Mouse (Mus musculus) liver, postnatal 0 days (tissue): Measurements from ENCODE around the gene Magi2. TPM values are rescaled to one million over a fixed set of nuclear protein-coding genes. Genes with fewer than 3 reads are reported as not detected.

ENCODE experiments used
- ATAC-seq: fragments of 200-750 bp; cut with Nextera tagmentation; 2 replicates; pipeline ENCODE4 v1.8.0; 2017; ENCODE audit warnings: mild to moderate bottlenecking, moderate library complexity
- DNase-seq: peaks from one replicate; pipeline ENCODE4 v3.0.0-alpha.2; 2016
- H3K27ac ChIP-seq: fragments of 300-500 bp; sonication (generic); 2 replicates; pipeline ENCODE4 v1.5.1; 2014; ENCODE audit warnings: antibody characterized with exemption, moderate library complexity, mild to moderate bottlenecking, low read depth
- H3K27me3 ChIP-seq: fragments of 300-500 bp; sonication (generic); 2 replicates; pipeline ENCODE4 v1.6.1; 2014; ENCODE audit warnings: low read length, control low read depth, mixed read lengths; ENCODE audit not compliant: insufficient read depth
- H3K36me3 ChIP-seq: fragments of 300-500 bp; sonication (generic); replicated peaks from 2 replicates; pipeline ENCODE4 v1.6.1; 2014; ENCODE audit warnings: mild to moderate bottlenecking, control low read depth, low read length, moderate library complexity, mixed read lengths; ENCODE audit not compliant: insufficient read depth
- H3K4me1 ChIP-seq: fragments of 300-500 bp; sonication (generic); 2 replicates; pipeline ENCODE4 v1.6.1; 2014; ENCODE audit warnings: antibody characterized with exemption, mild to moderate bottlenecking, control low read depth; ENCODE audit not compliant: insufficient read depth
- H3K4me2 ChIP-seq: fragments of 300-500 bp; sonication (generic); 2 replicates; pipeline ENCODE4 v1.6.1; 2014; ENCODE audit warnings: low read depth, mild to moderate bottlenecking, low read length, moderate library complexity, mixed read lengths
- H3K4me3 ChIP-seq: fragments of 300-500 bp; sonication (generic); 2 replicates; pipeline ENCODE4 v1.5.1; 2014; ENCODE audit warnings: low read depth, low read length
- H3K9ac ChIP-seq: fragments of 300-500 bp; sonication (generic); replicated peaks from 2 replicates; pipeline ENCODE4 v1.6.1; 2014; ENCODE audit warnings: mild to moderate bottlenecking, moderate library complexity
- H3K9me3 ChIP-seq: fragments of 300-500 bp; sonication (generic); 2 replicates; pipeline ENCODE4 v1.6.1; 2016; ENCODE audit warnings: mild to moderate bottlenecking, control low read depth, low read length, mixed read lengths
- CTCF ChIP-seq: sonication (generic); IDR thresholded peaks from 2 replicates; pipeline ENCODE4 v1.5.1; 2016; ENCODE audit warnings: antibody characterized with exemption, low read depth
- EP300 ChIP-seq: IDR thresholded peaks from 2 replicates; pipeline ENCODE4 v1.6.1; 2016; ENCODE audit warnings: antibody characterized with exemption, low read depth, mild to moderate bottlenecking
- WGBS: fragments of 180-500 bp; shearing (Covaris S2); extraction: QIAGEN DNeasy Blood & Tissue Kit; methylation state at CpG from one replicate; pipeline ENCODE4 v1.1.7; 2014; ENCODE audit not compliant: insufficient replicate concordance; 5-methylcytosine and 5-hydroxymethylcytosine counted together
- polyA plus RNA-seq: library from polyadenylated mRNA; unstranded; fragments of >200 nt; fragmentation: Nextera tagmentation; extraction: Ambion mirVana; gene quantifications from 2 replicates; pipeline ENCODE4 v1.2.1, GENCODE M21; 2015

Magi2 gene
- polyA plus RNA-seq, 1 experiment from 2014 or later, result 0.08 TPM

DNA sequence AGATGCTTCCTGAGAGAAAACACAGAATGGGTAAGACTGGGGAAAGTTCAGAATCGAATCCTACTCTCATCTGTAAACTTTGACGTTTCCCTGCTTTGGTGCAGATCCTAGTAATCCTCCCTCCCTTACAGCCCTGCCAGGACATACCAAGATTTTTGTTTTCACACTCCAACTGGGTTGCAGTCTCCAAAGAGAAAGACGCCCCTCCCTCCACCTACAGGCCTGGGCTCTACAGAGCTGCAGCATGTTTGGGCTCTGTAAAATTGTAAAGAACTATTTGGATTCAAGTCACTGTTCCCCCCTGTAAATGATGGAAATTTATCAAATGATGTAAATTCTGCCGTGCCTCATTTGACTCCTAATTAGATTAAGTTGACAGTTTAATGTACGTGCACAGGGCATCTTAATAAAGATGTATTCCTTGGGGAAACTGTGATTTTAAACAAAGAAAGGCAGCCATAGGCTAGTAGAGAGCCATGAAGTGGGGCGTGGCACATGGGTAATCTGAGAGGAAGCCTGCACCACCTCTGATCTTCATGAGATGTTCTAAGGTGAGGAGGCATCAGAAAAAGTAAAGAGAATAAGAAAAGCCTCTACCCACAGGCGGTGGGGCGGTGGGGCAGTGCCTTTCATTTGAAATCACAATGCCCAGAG, 1310.7 kb downstream of the Magi2 start:
- no peak for ATAC-seq
- no peak for DNase-seq
- H3K9ac ChIP-seq, result no peak overlapping the region
- no peaks in the 10 kb centered on the region for H3K36me3 ChIP-seq
- H3K9me3 ChIP-seq, result no peaks in the 10 kb centered on the region
- H3K27ac ChIP-seq, result no peak overlapping the region
- H3K4me1 ChIP-seq, result no peaks in the 10 kb centered on the region
- H3K27me3 ChIP-seq, result no peaks in the 10 kb centered on the region
- no peak overlapping the region for H3K4me3 ChIP-seq
- WGBS, result 64% methylated on average over 8 of the region's 8 CpGs
- TF ChIP-seq EP300, result no peak
- TF ChIP-seq CTCF, result no peak
- no peak overlapping the region for H3K4me2 ChIP-seq

DNA sequence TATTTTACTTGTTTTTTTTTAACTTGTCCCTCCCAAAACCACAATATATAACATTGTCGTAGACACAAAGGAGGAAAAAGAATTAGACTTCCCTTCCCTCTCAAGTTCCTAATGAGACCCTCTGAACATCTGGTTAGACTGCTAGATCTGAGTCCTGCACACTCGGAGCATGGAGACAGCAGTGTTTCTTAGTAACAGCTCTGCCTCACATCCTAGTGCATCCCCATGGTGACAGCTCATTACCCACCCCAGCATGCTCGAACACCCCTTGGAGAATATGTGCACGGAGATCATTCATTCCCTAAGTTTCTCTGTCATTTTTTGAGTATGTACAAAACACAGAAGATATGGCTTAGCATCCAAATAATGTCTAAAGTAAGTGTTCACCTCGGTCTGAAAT, 1317.5 kb downstream of the Magi2 start:
- Histone ChIP-seq H3K27ac (no peak overlapping the region), H3K36me3 (no peaks in the 10 kb centered on the region), H3K9ac (no peak overlapping the region), H3K9me3 (no peaks in the 10 kb centered on the region), H3K27me3 (no peaks in the 10 kb centered on the region), H3K4me2 (no peak overlapping the region), H3K4me3 (no peak overlapping the region), H3K4me1 (no peaks in the 10 kb centered on the region)
- TF ChIP-seq CTCF, result no peak
- no peak for TF ChIP-seq EP300
- DNase-seq (no peak), ATAC-seq (no peak)
- WGBS, result 63% methylated on average over 5 of the region's 5 CpGs

DNA sequence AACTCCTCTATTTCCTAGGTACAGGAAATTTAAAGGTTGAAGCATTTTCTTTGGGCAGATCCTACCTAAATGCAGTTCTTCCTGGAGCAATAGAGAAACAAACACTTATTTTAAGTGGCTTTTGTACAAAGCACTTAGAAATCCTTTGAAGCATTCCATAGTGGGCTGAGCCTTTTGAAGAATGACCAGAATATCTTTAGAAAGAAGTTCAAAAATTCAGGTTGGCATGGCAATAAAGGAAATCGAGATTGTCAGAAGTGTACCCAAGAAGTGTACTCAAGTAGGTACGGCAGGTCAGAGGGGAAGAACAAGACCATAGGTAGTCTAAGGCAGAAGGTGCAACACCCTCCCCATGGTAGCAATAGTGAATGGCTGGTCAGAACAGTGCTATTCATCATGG, 1332.5 kb downstream of the Magi2 start:
- no peaks in the 10 kb centered on the region for H3K9me3 ChIP-seq
- no peak overlapping the region for H3K9ac ChIP-seq
- no peak overlapping the region for H3K4me3 ChIP-seq
- DNase-seq (no peak), ATAC-seq (no peak)
- H3K36me3 ChIP-seq, result no peaks in the 10 kb centered on the region
- no peaks in the 10 kb centered on the region for H3K4me1 ChIP-seq
- TF ChIP-seq EP300 (no peak), CTCF (no peak)
- H3K27me3 ChIP-seq, result no peaks in the 10 kb centered on the region
- no peak overlapping the region for H3K27ac ChIP-seq
- no peak overlapping the region for H3K4me2 ChIP-seq
- 78% methylated on average over 2 of the region's 2 CpGs for WGBS

DNA sequence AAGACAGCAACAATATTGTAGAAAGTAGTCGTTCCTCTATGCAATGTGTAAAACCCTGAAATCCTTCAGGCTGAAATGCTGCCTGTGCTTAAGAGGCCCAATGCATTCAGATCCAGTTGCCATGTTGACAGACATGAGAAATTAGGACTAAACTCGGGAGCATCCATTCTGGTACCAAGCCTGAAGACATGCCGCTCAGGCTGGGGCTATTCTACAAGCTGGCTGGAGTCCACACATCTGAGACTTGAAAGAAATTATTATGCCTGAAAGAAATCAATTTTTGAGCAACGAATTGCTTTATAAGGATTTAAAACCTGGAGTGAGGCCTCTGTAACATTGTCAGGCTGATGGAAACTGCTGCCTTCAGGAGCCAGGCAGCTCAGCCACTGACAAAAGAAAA, 1333.0 kb downstream of the Magi2 start:
- Histone ChIP-seq H3K4me2 (no peak overlapping the region), H3K27ac (no peak overlapping the region), H3K36me3 (no peaks in the 10 kb centered on the region), H3K4me3 (no peak overlapping the region), H3K9ac (no peak overlapping the region), H3K4me1 (no peaks in the 10 kb centered on the region), H3K9me3 (no peaks in the 10 kb centered on the region), H3K27me3 (no peaks in the 10 kb centered on the region)
- no peak for ATAC-seq
- TF ChIP-seq CTCF, result no peak
- TF ChIP-seq EP300, result no peak
- WGBS, result 66% methylated on average over 4 of the region's 4 CpGs
- no peak for DNase-seq

DNA sequence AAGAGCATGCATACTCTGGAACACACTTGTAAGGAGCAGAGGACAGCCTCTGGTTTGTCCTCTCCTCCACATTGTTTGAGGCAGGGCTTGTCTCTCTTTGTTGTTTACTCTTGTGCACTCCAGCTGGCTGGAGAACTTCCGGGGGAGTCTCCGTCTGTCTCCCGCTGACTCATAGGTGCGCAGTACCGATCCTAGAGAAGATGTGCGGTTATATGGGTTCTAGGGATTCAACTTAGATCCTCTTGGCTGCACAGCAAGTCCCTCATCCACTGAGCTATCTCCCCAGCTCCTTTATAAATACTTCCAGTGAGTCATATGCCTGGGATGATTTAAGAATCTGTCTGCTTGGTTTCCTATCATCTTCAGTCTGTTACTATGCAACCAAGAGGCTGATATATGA, 1341.6 kb downstream of the Magi2 start:
- DNase-seq, result no peak
- no peak overlapping the region for H3K9ac ChIP-seq
- no peaks in the 10 kb centered on the region for H3K36me3 ChIP-seq
- H3K27me3 ChIP-seq, result no peaks in the 10 kb centered on the region
- H3K27ac ChIP-seq, result no peak overlapping the region
- no peak overlapping the region for H3K4me3 ChIP-seq
- no peak for TF ChIP-seq CTCF
- H3K4me1 ChIP-seq, result no peaks in the 10 kb centered on the region
- no peaks in the 10 kb centered on the region for H3K9me3 ChIP-seq
- H3K4me2 ChIP-seq, result no peak overlapping the region
- 64% methylated on average over 6 of the region's 6 CpGs for WGBS
- ATAC-seq, result no peak

DNA sequence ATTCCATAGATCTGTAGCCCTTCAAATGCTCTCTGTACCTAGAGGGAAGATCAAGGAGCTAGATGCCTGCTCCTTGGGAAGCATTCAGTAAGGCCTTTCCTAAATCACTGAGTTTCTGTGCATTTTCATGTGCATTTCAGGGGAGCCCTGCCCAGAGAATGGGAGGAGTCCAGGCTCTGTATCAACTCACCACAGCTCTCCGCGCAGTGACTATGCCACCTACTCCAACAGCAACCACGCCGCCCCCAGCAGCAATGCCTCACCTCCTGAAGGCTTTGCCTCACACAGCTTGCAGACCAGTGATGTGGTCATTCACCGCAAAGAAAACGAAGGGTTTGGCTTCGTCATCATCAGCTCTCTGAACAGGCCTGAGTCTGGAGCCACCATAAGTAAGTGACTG, 1342.1 kb downstream of the Magi2 start:
- no peak overlapping the region for H3K27ac ChIP-seq
- no peak overlapping the region for H3K4me2 ChIP-seq
- no peaks in the 10 kb centered on the region for H3K9me3 ChIP-seq
- DNase-seq (no peak), ATAC-seq (no peak)
- TF ChIP-seq CTCF (no peak), EP300 (no peak)
- no peaks in the 10 kb centered on the region for H3K36me3 ChIP-seq
- H3K9ac ChIP-seq, result no peak overlapping the region
- H3K27me3 ChIP-seq, result no peaks in the 10 kb centered on the region
- 89% methylated on average over 7 of the region's 7 CpGs for WGBS
- no peaks in the 10 kb centered on the region for H3K4me1 ChIP-seq
- no peak overlapping the region for H3K4me3 ChIP-seq

DNA sequence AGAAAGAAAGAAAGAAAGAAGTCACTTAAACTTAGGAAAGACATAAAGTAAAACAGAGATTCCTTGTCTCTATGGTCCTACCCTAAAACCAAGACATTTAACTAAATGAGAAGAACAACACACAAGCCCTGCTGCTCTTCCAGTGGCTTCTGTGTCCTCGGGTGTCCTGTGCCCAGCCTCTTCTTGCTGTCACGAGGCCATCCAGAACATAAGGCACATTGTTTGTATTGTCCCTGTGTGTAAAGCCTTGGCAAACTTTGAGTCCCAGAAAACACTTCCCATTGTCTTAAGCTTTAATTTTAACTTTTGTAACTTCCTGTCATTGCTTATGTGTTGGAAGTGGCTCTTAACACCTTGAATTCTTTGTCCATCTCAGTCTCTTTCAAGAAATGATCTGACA, 1348.0 kb downstream of the Magi2 start:
- 37% methylated on average over 2 of the region's 2 CpGs for WGBS
- H3K27ac ChIP-seq, result no peak overlapping the region
- H3K4me3 ChIP-seq, result no peak overlapping the region
- H3K9ac ChIP-seq, result no peak overlapping the region
- no peaks in the 10 kb centered on the region for H3K36me3 ChIP-seq
- no peaks in the 10 kb centered on the region for H3K4me1 ChIP-seq
- TF ChIP-seq CTCF (no peak), EP300 (no peak)
- peaks cover 5% of the 10 kb centered on the region; the same call in 1 of the 2 replicates for H3K27me3 ChIP-seq
- no peaks in the 10 kb centered on the region for H3K9me3 ChIP-seq
- H3K4me2 ChIP-seq, result no peak overlapping the region
- DNase-seq (no peak), ATAC-seq (no peak)
